Mouse (Mus musculus) lung, postnatal 0 days (tissue): ENCODE measurements at regions not wholly inside any gene's neighbourhood (a gene's known extent, or its start where the extent isn't known, plus 50 kb on each side); places are given as distances from the start of the nearest gene placed in this dataset.

ENCODE experiments used
- CTCF ChIP-seq: IDR thresholded peaks from 2 replicates; pipeline ENCODE4 v1.5.1; 2016; ENCODE audit warnings: antibody characterized with exemption, mild to moderate bottlenecking
- EP300 ChIP-seq: IDR thresholded peaks from 2 replicates; pipeline ENCODE4 v1.6.1; 2016; ENCODE audit warnings: antibody characterized with exemption, mild to moderate bottlenecking, control low read depth

- TF ChIP-seq CTCF: no peak
- peak; percentile 97 for TF ChIP-seq EP300
Observed at GRCm38 (mm10) chr1:94581650-94582405, 529.5 kb upstream of the Pdcd1 start.
